Mouse (Mus musculus) liver, postnatal 0 days (tissue): ENCODE measurements around the gene Fabp6. TPM values are rescaled to one million over a fixed set of nuclear protein-coding genes. Genes with fewer than 3 reads are reported as not detected.
A peak's percentile ranks its signal among the peaks of the same experiment; 100 is the strongest.

Source experiments
- ATAC-seq: fragments of 200-750 bp; cut with Nextera tagmentation; 2 replicates; pipeline ENCODE4 v1.8.0; 2017; ENCODE audit warnings: mild to moderate bottlenecking, moderate library complexity
- DNase-seq: peaks from one replicate; pipeline ENCODE4 v3.0.0-alpha.2; 2016
- H3K27ac ChIP-seq: fragments of 300-500 bp; sonication (generic); 2 replicates; pipeline ENCODE4 v1.5.1; 2014; ENCODE audit warnings: antibody characterized with exemption, moderate library complexity, mild to moderate bottlenecking, low read depth
- H3K27me3 ChIP-seq: fragments of 300-500 bp; sonication (generic); 2 replicates; pipeline ENCODE4 v1.6.1; 2014; ENCODE audit warnings: low read length, control low read depth, mixed read lengths; ENCODE audit not compliant: insufficient read depth
- H3K36me3 ChIP-seq: fragments of 300-500 bp; sonication (generic); replicated peaks from 2 replicates; pipeline ENCODE4 v1.6.1; 2014; ENCODE audit warnings: mild to moderate bottlenecking, control low read depth, low read length, moderate library complexity, mixed read lengths; ENCODE audit not compliant: insufficient read depth
- H3K4me1 ChIP-seq: fragments of 300-500 bp; sonication (generic); 2 replicates; pipeline ENCODE4 v1.6.1; 2014; ENCODE audit warnings: antibody characterized with exemption, mild to moderate bottlenecking, control low read depth; ENCODE audit not compliant: insufficient read depth
- H3K4me2 ChIP-seq: fragments of 300-500 bp; sonication (generic); 2 replicates; pipeline ENCODE4 v1.6.1; 2014; ENCODE audit warnings: low read depth, mild to moderate bottlenecking, low read length, moderate library complexity, mixed read lengths
- H3K4me3 ChIP-seq: fragments of 300-500 bp; sonication (generic); 2 replicates; pipeline ENCODE4 v1.5.1; 2014; ENCODE audit warnings: low read depth, low read length
- H3K9ac ChIP-seq: fragments of 300-500 bp; sonication (generic); replicated peaks from 2 replicates; pipeline ENCODE4 v1.6.1; 2014; ENCODE audit warnings: mild to moderate bottlenecking, moderate library complexity
- H3K9me3 ChIP-seq: fragments of 300-500 bp; sonication (generic); 2 replicates; pipeline ENCODE4 v1.6.1; 2016; ENCODE audit warnings: mild to moderate bottlenecking, control low read depth, low read length, mixed read lengths
- CTCF ChIP-seq: sonication (generic); IDR thresholded peaks from 2 replicates; pipeline ENCODE4 v1.5.1; 2016; ENCODE audit warnings: antibody characterized with exemption, low read depth
- EP300 ChIP-seq: IDR thresholded peaks from 2 replicates; pipeline ENCODE4 v1.6.1; 2016; ENCODE audit warnings: antibody characterized with exemption, low read depth, mild to moderate bottlenecking
- WGBS: fragments of 180-500 bp; shearing (Covaris S2); extraction: QIAGEN DNeasy Blood & Tissue Kit; methylation state at CpG from one replicate; pipeline ENCODE4 v1.1.7; 2014; ENCODE audit not compliant: insufficient replicate concordance; 5-methylcytosine and 5-hydroxymethylcytosine counted together
- polyA plus RNA-seq: library from polyadenylated mRNA; unstranded; fragments of >200 nt; fragmentation: Nextera tagmentation; extraction: Ambion mirVana; gene quantifications from 2 replicates; pipeline ENCODE4 v1.2.1, GENCODE M21; 2015

Fabp6 gene
- polyA plus RNA-seq, 1 experiment from 2014 or later = not detected

DNA sequence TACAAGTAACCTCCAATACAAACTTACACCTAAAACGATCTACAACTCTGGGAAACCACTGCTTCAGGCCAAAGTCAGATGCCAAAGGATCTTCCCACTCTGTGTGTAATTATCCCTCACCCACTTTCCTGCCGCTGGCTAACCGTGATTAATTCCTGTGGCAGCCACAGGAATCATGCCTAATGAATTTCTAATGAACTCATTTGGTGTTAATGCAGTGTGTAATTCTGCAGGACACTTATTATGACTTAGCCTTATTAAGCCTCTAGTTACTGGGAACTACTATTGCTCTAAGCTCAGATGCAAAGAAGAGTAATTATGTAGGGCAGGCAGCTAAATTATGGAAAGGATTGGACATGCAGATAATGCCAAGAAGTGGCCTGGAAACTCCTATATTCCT, 7.1 kb upstream of the Fabp6 start:
- DNase-seq = no peak
- 71% methylated on average over 3 of the region's 3 CpGs for WGBS

GRCm38 (mm10) chr11:43605859-43606258, 4.5 kb upstream of the Fabp6 start:
- no peaks in the 10 kb centered on the region for H3K36me3 ChIP-seq
- DNase-seq = no peak
- no peaks in the 10 kb centered on the region for H3K27me3 ChIP-seq
- ATAC-seq = no peak
- TF ChIP-seq CTCF = no peak
- TF ChIP-seq EP300 = no peak
- no peak overlapping the region for H3K4me3 ChIP-seq
- no peak overlapping the region for H3K9ac ChIP-seq
- WGBS = 78% methylated on average over 6 of the region's 6 CpGs
- H3K9me3 ChIP-seq = no peaks in the 10 kb centered on the region
- H3K27ac ChIP-seq = no peak overlapping the region
- H3K4me2 ChIP-seq = no peak overlapping the region
- no peaks in the 10 kb centered on the region for H3K4me1 ChIP-seq

More for the DNA sequence above, 7.1 kb upstream of the Fabp6 start:
- Histone ChIP-seq H3K4me2 (no peak overlapping the region), H3K4me3 (no peak overlapping the region), H3K27ac (no peak overlapping the region), H3K27me3 (no peaks in the 10 kb centered on the region), H3K9ac (no peak overlapping the region), H3K4me1 (no peaks in the 10 kb centered on the region), H3K36me3 (no peaks in the 10 kb centered on the region), H3K9me3 (no peaks in the 10 kb centered on the region)
- TF ChIP-seq CTCF (no peak), EP300 (no peak)
- no peak for ATAC-seq

DNA sequence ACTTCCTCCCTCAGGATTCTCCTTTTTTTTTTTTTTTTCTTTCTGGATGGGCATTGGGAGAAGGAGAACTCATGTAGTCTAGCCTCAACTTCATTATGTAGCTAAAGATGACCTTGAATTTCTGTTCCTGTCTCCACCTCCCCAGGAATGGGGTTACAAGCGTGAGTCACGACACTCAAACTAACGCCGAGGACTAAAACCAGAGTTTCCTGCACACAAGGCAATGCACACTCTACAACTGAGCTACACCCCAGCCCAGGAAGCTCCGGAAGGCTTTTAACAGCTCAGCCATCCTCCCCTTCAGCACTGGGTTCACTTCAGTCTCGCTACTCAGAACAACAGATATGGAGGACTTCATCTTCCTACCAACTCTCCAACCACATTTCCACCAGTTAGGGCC, 3.6 kb upstream of the Fabp6 start:
- TF ChIP-seq CTCF = no peak
- TF ChIP-seq EP300 = no peak
- no peak for ATAC-seq
- no peak overlapping the region for H3K9ac ChIP-seq
- H3K36me3 ChIP-seq = no peaks in the 10 kb centered on the region
- 64% methylated on average over 6 of the region's 6 CpGs for WGBS
- no peak overlapping the region for H3K27ac ChIP-seq
- no peak overlapping the region for H3K4me3 ChIP-seq
- no peak overlapping the region for H3K4me2 ChIP-seq
- H3K4me1 ChIP-seq = no peaks in the 10 kb centered on the region
- no peaks in the 10 kb centered on the region for H3K27me3 ChIP-seq
- no peaks in the 10 kb centered on the region for H3K9me3 ChIP-seq
- DNase-seq = no peak

DNA sequence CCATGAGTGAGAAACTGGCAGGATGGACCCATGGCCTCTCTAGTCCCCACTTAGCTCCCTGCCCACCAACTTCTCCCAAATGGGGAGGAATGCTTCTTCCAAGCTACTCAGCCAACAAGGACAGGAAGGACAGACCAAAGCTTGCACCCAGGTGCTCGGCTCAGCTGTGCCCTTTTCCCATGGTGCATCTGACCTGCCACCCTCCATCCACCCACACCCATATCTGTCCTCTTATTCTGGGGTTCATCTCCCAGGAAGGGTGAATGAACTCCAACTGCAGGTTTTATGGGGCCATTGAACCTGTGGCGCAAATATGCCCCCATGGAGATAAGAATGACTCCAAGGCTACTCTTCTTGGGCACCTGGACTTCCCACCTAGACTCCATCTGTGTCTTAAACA, 2.9 kb upstream of the Fabp6 start:
- Histone ChIP-seq H3K4me2 (no peak overlapping the region), H3K27ac (no peak overlapping the region), H3K27me3 (no peaks in the 10 kb centered on the region), H3K36me3 (no peaks in the 10 kb centered on the region), H3K4me1 (no peaks in the 10 kb centered on the region), H3K9me3 (no peaks in the 10 kb centered on the region), H3K9ac (no peak overlapping the region), H3K4me3 (no peak overlapping the region)
- WGBS = 80% methylated on average over 2 of the region's 2 CpGs
- no peak for TF ChIP-seq CTCF
- TF ChIP-seq EP300 = no peak
- ATAC-seq = no peak
- DNase-seq = no peak

GRCm38 (mm10) chr11:43589530-43590072, 11.7 kb downstream of the Fabp6 start:
- TF ChIP-seq EP300 (no peak), CTCF (no peak)
- H3K27me3 ChIP-seq = no peaks in the 10 kb centered on the region
- 64% methylated on average over 6 of the region's 6 CpGs for WGBS
- H3K9ac ChIP-seq = no peak overlapping the region
- no peak for DNase-seq
- no peaks in the 10 kb centered on the region for H3K4me1 ChIP-seq
- no peak overlapping the region for H3K27ac ChIP-seq
- H3K4me2 ChIP-seq = no peak overlapping the region
- H3K9me3 ChIP-seq = no peaks in the 10 kb centered on the region
- no peak overlapping the region for H3K4me3 ChIP-seq
- H3K36me3 ChIP-seq = no peaks in the 10 kb centered on the region
- no peak for ATAC-seq

- TF ChIP-seq CTCF (peak; percentile 72), EP300 (no peak)
- Histone ChIP-seq H3K9ac (no peak within 1 kb of the TSS), H3K27me3 (no peaks in the 10 kb centered on the region), H3K27ac (no peak within 1 kb of the TSS), H3K9me3 (no peaks in the 10 kb centered on the region), H3K36me3 (no peaks in the 10 kb centered on the region), H3K4me2 (no peak within 1 kb of the TSS), H3K4me3 (no peak within 1 kb of the TSS), H3K4me1 (no peaks in the 10 kb centered on the region)
- DNase-seq = peak; percentile 75
- ATAC-seq = no peak
- 58% methylated on average over 7 of the region's 7 CpGs for WGBS
Measured at GRCm38 (mm10) chr11:43586324-43587090, 14.8 kb downstream of the Fabp6 start, which contains the start of gene 4933415A04Rik. Gene 4933415A04Rik (plus strand): TSS chr11:43587040.
